Mouse (Mus musculus) urinary bladder, postnatal 4 days (tissue): ENCODE results near the gene Map6.
"Not testable (repeated sequence)": the region's sequence is repeated elsewhere in the genome, so short reads cannot be mapped to it uniquely, and the experiment has no call there.

Experiments used
- DNase-seq, 2 experiments: peaks; one replicate each; pipeline ENCODE4 v3.0.0; 2021 to 2022; ENCODE audit warnings: low spot score in 2 of 2

Gene Map6

GRCm38 (mm10) chr7:99355731-99356131, 88.5 kb downstream of the Map6 start:
- DNase-seq, result peak; percentile 82 to 83

DNA sequence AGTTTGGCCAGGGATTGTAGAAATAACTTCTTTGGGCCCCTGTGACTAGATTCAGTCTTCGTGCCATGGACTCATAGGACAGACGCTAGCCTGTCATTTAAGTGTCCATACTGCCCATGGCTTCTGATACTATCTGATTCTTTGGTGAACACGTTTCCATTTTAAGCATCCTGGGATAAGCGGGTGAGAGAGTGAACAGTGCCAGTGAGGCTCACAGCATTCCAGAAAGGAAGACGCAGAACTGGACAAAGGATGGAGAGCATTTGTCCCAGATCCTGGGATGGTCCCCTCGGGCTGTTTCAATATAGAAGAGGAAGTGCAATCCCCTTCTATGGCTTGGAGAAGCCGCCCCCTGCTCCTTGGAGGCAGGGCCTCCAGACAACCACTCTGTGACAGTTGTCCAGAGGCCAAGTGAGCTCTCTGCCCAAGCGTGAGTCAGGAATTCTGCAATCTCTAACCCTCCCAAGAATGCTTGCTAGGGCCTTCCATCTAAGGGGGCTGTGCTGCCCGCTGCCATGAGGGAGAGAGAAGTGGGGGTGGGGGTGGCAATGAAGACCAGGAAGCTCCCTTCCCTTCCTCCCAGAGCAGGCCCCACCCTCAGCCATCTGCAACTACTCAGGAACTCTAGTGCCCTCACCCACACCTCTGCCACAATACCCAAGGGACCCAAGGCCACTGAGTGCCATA, 89.1 kb downstream of the Map6 start:
- DNase-seq, result peak in 1 of 2 experiments; percentile 75

DNA sequence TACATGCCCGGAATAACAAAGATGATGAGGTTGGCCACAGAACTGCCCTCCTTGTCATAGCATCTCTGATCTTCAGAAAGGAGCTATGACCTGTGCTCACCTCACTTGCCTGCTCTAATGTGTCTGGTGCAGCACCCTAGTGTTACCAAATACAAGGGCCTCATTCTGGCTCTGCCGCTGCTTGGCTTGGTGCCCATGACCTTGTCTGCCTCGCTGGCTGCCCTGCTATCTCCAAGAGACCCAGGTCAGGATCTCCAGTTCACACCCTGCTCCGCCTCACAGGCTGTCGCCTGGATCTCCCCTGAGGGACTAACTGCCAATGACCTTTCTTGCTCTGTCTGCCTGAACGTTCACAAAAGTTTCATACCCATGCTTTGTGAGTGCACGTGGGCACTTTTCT, 90.0 kb downstream of the Map6 start:
- no peak for DNase-seq

DNA sequence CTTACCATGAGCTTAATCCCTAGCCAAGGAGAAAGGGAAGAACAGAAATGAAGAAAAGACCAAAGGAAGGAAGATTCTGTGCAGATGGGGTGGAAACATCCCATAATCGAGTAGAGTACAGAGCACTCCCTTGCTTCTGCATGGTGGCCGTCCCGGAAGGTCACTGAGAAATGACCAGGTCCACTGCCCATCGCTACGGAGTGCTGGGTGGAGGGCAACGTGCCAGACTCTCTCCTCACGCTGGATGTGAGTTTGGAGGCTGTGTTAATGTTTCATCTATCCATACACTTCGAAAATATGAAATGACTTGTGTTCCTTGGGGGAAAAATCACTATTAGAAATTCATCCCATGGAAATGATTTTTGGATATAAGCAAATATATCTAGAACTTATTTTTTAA, 91.1 kb downstream of the Map6 start:
- no peak for DNase-seq

- peak; percentile 87 to 92 for DNase-seq
Observed at GRCm38 (mm10) chr7:99360021-99360802, 93.0 kb downstream of the Map6 start.

- DNase-seq, result no peak
Observed at GRCm38 (mm10) chr7:99360803-99361414, 93.7 kb downstream of the Map6 start.

- no peak for DNase-seq
Observed at GRCm38 (mm10) chr7:99362137-99362536, 94.9 kb downstream of the Map6 start.

GRCm38 (mm10) chr7:99365069-99365468, 97.8 kb downstream of the Map6 start:
- DNase-seq, result peak in 1 of 2 experiments; percentile 59

DNA sequence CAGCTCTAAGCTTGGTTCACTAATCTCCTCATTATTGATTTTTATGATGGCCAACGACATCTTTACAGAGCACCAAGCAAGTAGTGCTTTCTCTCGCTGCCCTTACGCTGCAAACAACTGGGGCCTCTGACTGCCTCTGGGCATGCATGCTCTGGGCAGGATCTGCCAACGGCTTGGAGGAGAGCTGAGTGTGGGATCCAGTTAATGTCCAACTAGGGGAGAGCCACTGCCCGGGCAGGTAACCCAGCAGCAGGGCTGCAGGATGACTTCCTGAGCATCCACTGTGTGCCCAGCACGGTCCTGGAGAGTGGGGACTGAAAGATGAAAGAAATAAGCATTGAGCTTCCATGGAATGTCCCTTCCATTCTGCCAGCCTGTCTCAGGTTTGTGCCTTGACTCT, 99.5 kb downstream of the Map6 start:
- DNase-seq, result no peak

GRCm38 (mm10) chr7:99374325-99374724, 107.1 kb downstream of the Map6 start:
- not testable (repeated sequence) for DNase-seq

GRCm38 (mm10) chr7:99375455-99375854, 108.2 kb downstream of the Map6 start:
- DNase-seq, result peak; percentile 47 to 88

- no peak for DNase-seq
Observed at GRCm38 (mm10) chr7:99378870-99379269, 111.6 kb downstream of the Map6 start.

- DNase-seq, result no peak
Observed at GRCm38 (mm10) chr7:99380491-99381213, 113.4 kb downstream of the Map6 start.

- DNase-seq, result peak; percentile 99 to 100
Observed at GRCm38 (mm10) chr7:99381214-99382087, 114.2 kb downstream of the Map6 start, which contains the start of gene Gdpd5. TSS of gene Gdpd5 (plus strand) at chr7:99381414.

DNA sequence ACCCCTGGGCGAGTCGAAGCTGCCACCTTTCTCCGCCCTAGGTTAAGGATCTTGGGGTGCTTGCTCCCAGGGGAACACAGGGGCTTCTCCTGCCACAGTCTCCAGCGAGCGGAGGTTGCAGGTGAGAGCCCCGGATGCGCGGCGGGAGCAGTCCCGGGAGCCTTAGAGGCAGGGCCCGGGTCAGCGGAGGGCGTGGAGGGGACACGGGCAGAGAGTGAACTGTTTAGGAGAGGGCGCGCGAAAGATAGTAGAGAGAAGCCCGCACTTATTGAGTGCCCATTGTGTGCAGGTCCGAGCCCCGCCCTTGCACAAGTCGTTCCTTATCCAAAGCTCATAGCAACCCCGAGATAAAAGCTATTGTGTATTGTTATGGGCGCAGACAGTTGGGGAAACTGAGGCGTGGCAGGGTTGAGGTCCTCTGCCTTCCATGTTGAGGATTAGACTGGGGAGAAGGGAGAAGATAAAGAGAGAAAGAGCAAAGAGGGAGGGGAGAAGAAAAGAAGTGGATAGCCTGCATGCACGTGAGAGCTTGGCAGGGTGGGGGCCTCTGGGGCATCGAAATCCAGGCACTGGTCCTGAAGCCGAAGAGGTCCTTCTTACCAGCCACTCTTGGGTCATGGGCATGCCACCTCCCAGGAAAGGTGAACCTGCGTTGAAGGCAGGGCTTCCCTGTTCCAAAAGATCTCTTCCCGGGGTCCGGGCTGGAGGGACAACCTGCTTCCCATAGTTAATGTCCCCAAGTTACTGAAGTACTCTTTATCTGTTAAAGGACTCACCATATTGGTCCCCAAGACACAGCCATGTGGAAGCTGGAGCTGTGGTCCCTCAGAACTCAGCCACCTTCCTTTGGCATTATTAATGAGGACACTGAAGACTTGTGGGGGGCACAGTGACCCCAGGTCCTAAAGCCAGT, 115.1 kb downstream of the Map6 start:
- DNase-seq, result no peak

DNA sequence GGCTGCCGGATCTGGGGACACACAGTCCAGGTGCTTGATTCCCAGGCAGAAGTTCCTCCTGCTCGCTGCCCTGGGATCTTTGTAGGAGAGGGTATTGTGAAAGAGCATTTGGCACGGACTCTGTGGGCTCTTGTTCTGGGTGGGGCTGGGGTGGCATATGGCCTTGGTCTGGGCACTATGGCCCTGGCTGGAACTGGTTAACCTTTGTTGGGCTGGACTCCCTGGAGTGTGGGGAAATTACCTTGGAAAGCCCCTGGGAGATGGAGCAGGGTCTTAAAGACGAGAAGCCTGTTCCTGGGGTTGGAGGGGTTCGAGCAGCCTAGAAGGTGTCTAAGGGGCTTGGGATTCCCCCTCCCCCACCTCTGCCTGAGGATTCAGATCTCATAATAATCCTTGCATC, 116.0 kb downstream of the Map6 start:
- DNase-seq, result no peak

GRCm38 (mm10) chr7:99384101-99384611, 116.9 kb downstream of the Map6 start:
- DNase-seq, result no peak

GRCm38 (mm10) chr7:99386030-99386429, 118.8 kb downstream of the Map6 start:
- DNase-seq, result no peak
